Mouse (Mus musculus): ENCODE results near the gene Gm9999. TPM values are rescaled to one million over a fixed set of nuclear protein-coding genes. Genes with fewer than 3 reads are reported as not detected.
A peak's percentile ranks its signal among the peaks of the same experiment; 100 is the strongest.

The Gm9999 gene
- total and polyA plus RNA-seq, 3 experiments: 0.76 TPM; not detected in 2

GRCm38 (mm10) chr7:46962132-46962531 is 21.2 kb upstream of the Gm9999 start:
- Histone ChIP-seq H3K36me3 (replicated peaks) (no peaks in the 10 kb centered on the region), H3K4me1 (ENCODE audit: insufficient read depth, low read depth, low read length) (peaks cover 26% of the 10 kb centered on the region), H3K27me3 (ENCODE audit: insufficient read depth, low read length) (peaks cover 29% of the 10 kb centered on the region), H3K4me3 (ENCODE audit: low read depth, low read length) (no peak overlapping the region), H3K9me3 (replicated peaks) (no peaks in the 10 kb centered on the region)
- ATAC-seq (ENCODE audit: extremely low read depth, insufficient number of reproducible peaks, low FRiP score, poor library complexity, severe bottlenecking) (no peak), DNase-seq (ENCODE audit: low spot score) (no peak)
- TF ChIP-seq CTCF (IDR thresholded peaks at IDR 0.05; ENCODE audit: low read depth, low read length) (no peak), GATA1 (IDR thresholded peaks at IDR 0.05; ENCODE audit: borderline replicate concordance, low read length) (no peak), TAL1 (conservative IDR thresholded peaks at IDR 0.05; ENCODE audit: low read depth, low read length) (no peak), POLR2AphosphoS5 (IDR thresholded peaks at IDR 0.05; ENCODE audit: insufficient replicate concordance, low read depth, low read length) (no peak), GATA2 (IDR thresholded peaks at IDR 0.05; ENCODE audit: borderline replicate concordance, low read depth, low read length) (no peak)

- Histone ChIP-seq H3K36me3 (replicated peaks) (no peaks in the 10 kb centered on the region), H3K4me3 (ENCODE audit: low read depth, low read length) (no peak overlapping the region), H3K4me1 (ENCODE audit: insufficient read depth, low read depth, low read length) (peaks cover 17% of the 10 kb centered on the region), H3K9me3 (replicated peaks) (no peaks in the 10 kb centered on the region), H3K27me3 (ENCODE audit: insufficient read depth, low read length) (peaks cover 32% of the 10 kb centered on the region)
- peak; percentile 61 for DNase-seq (ENCODE audit: low spot score)
- ATAC-seq (ENCODE audit: extremely low read depth, insufficient number of reproducible peaks, low FRiP score, poor library complexity, severe bottlenecking): peak; percentile 54
- peak; percentile 20; the same call in 1 of the 2 replicates for TF ChIP-seq CTCF (IDR thresholded peaks at IDR 0.05; ENCODE audit: low read depth, low read length)
- no peak for TF ChIP-seq GATA1 (IDR thresholded peaks at IDR 0.05; ENCODE audit: borderline replicate concordance, low read length)
- no peak for TF ChIP-seq TAL1 (conservative IDR thresholded peaks at IDR 0.05; ENCODE audit: low read depth, low read length)
These were observed 20.4 kb upstream of the Gm9999 start for GRCm38 (mm10) chr7:46962806-46963618.

DNA sequence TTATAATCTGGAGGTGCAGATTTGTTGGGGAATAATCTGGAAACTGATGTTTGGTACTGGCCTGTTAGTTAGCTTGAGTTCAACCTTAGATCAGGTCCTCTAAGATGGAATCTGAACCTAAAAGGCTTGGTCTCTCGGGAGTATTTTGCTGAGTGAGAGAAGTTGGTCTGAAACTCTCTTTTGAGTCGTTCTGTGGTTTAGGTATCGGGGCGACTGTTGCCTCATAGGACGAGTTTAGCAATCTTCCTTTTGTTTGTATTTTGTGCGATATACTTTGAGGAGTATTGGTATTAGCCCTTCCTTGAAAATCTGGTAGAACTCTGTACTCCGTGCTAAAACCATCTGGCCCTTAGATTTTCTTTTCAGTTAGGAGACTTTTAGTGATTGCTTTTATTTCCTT is 19.3 kb upstream of the Gm9999 start:
- Histone ChIP-seq H3K36me3 (replicated peaks) (no peaks in the 10 kb centered on the region), H3K4me3 (ENCODE audit: low read depth, low read length) (no peak overlapping the region), H3K9me3 (replicated peaks) (no peaks in the 10 kb centered on the region), H3K4me1 (ENCODE audit: insufficient read depth, low read depth, low read length) (peaks cover 12% of the 10 kb centered on the region), H3K27me3 (ENCODE audit: insufficient read depth, low read length) (peaks cover 31% of the 10 kb centered on the region)
- ATAC-seq (ENCODE audit: extremely low read depth, insufficient number of reproducible peaks, low FRiP score, poor library complexity, severe bottlenecking) (no peak), DNase-seq (ENCODE audit: low spot score) (no peak)
- TF ChIP-seq GATA1 (IDR thresholded peaks at IDR 0.05; ENCODE audit: borderline replicate concordance, low read length) (no peak), CTCF (IDR thresholded peaks at IDR 0.05; ENCODE audit: low read depth, low read length) (no peak), GATA2 (IDR thresholded peaks at IDR 0.05; ENCODE audit: borderline replicate concordance, low read depth, low read length) (no peak), TAL1 (conservative IDR thresholded peaks at IDR 0.05; ENCODE audit: low read depth, low read length) (no peak), POLR2AphosphoS5 (IDR thresholded peaks at IDR 0.05; ENCODE audit: insufficient replicate concordance, low read depth, low read length) (no peak)

- TF ChIP-seq TAL1 (conservative IDR thresholded peaks at IDR 0.05; ENCODE audit: low read depth, low read length) (no peak), POLR2AphosphoS5 (IDR thresholded peaks at IDR 0.05; ENCODE audit: insufficient replicate concordance, low read depth, low read length) (no peak), GATA1 (IDR thresholded peaks at IDR 0.05; ENCODE audit: borderline replicate concordance, low read length) (no peak), GATA2 (IDR thresholded peaks at IDR 0.05; ENCODE audit: borderline replicate concordance, low read depth, low read length) (no peak), CTCF (IDR thresholded peaks at IDR 0.05; ENCODE audit: low read depth, low read length) (no peak)
- ATAC-seq (ENCODE audit: extremely low read depth, insufficient number of reproducible peaks, low FRiP score, poor library complexity, severe bottlenecking) (no peak), DNase-seq (ENCODE audit: low spot score) (no peak)
- Histone ChIP-seq H3K4me3 (ENCODE audit: low read depth, low read length) (no peak overlapping the region), H3K36me3 (replicated peaks) (no peaks in the 10 kb centered on the region), H3K9me3 (replicated peaks) (no peaks in the 10 kb centered on the region), H3K4me1 (ENCODE audit: insufficient read depth, low read depth, low read length) (no peaks in the 10 kb centered on the region; the same call in 1 of the 2 replicates), H3K27me3 (ENCODE audit: insufficient read depth, low read length) (peaks cover 25% of the 10 kb centered on the region)
These were observed 13.5 kb upstream of the Gm9999 start for GRCm38 (mm10) chr7:46969898-46970297.

DNA sequence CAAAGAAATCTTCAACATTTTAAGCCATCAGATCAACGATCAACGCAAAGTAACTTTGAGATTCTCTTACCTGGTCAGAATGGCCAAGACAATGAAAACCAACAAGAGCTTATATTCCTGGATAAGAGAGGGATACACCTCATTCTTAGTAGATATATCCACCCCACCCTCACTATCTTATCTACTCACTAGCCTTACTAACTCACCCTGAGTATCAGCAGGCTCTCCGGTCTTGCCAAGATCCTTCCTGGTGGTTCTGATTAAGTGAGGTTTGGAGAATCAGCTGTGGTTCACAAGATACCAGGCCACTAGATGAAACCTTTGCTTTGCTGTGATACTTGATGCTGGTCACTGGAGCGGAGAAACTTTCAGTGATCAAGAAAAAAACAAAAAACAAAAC is 8.7 kb upstream of the Gm9999 start:
- H3K4me3 ChIP-seq (ENCODE audit: low read depth, low read length): no peak overlapping the region
- H3K27me3 ChIP-seq (ENCODE audit: insufficient read depth, low read length): peaks cover 27% of the 10 kb centered on the region
- peaks cover 2% of the 10 kb centered on the region; the same call in 1 of the 2 replicates for H3K4me1 ChIP-seq (ENCODE audit: insufficient read depth, low read depth, low read length)
- no peak for DNase-seq (ENCODE audit: low spot score)
- H3K36me3 ChIP-seq (replicated peaks): no peaks in the 10 kb centered on the region
- H3K9me3 ChIP-seq (replicated peaks): no peaks in the 10 kb centered on the region
- TF ChIP-seq GATA1 (IDR thresholded peaks at IDR 0.05; ENCODE audit: borderline replicate concordance, low read length) (no peak), POLR2AphosphoS5 (IDR thresholded peaks at IDR 0.05; ENCODE audit: insufficient replicate concordance, low read depth, low read length) (no peak), TAL1 (conservative IDR thresholded peaks at IDR 0.05; ENCODE audit: low read depth, low read length) (no peak), GATA2 (IDR thresholded peaks at IDR 0.05; ENCODE audit: borderline replicate concordance, low read depth, low read length) (no peak), CTCF (IDR thresholded peaks at IDR 0.05; ENCODE audit: low read depth, low read length) (no peak)
- no peak for ATAC-seq (ENCODE audit: extremely low read depth, insufficient number of reproducible peaks, low FRiP score, poor library complexity, severe bottlenecking)

DNA sequence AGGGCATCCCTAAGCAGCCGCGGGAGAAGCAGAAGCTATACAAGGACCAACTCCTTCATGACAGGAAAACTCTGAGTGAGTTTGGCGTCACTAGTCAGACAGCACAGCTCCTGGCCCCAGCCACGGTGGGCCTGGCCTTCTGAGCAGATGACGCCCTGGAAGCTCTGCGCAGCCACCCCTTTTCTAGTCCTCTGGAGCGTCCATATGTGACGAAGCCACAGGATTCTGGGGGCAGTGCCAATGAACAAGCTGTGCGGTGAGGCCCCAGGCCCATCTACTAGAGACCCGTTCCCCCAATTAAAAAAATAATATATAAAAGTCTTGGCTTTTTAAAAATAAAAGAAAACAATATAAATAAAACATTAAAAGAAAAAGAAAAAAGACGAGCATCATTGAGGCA is 7.9 kb upstream of the Gm9999 start:
- DNase-seq (ENCODE audit: low spot score): no peak
- TF ChIP-seq TAL1 (conservative IDR thresholded peaks at IDR 0.05; ENCODE audit: low read depth, low read length): no peak
- no peak for TF ChIP-seq GATA1 (IDR thresholded peaks at IDR 0.05; ENCODE audit: borderline replicate concordance, low read length)
- no peak for TF ChIP-seq GATA2 (IDR thresholded peaks at IDR 0.05; ENCODE audit: borderline replicate concordance, low read depth, low read length)
- no peak for TF ChIP-seq CTCF (IDR thresholded peaks at IDR 0.05; ENCODE audit: low read depth, low read length)
- TF ChIP-seq POLR2AphosphoS5 (IDR thresholded peaks at IDR 0.05; ENCODE audit: insufficient replicate concordance, low read depth, low read length): no peak
- Histone ChIP-seq H3K4me3 (ENCODE audit: low read depth, low read length) (no peak overlapping the region), H3K27me3 (ENCODE audit: insufficient read depth, low read length) (peaks cover 27% of the 10 kb centered on the region), H3K4me1 (ENCODE audit: insufficient read depth, low read depth, low read length) (peaks cover 2% of the 10 kb centered on the region; the same call in 1 of the 2 replicates), H3K36me3 (replicated peaks) (no peaks in the 10 kb centered on the region), H3K9me3 (replicated peaks) (no peaks in the 10 kb centered on the region)
- ATAC-seq (ENCODE audit: extremely low read depth, insufficient number of reproducible peaks, low FRiP score, poor library complexity, severe bottlenecking): no peak

Data from G1E (cell line).